Mouse (Mus musculus) embryonic fibroblast, embryonic 13.5 days (primary cell): ENCODE results near the gene Chst3.
"Not testable (repeated sequence)": the region's sequence is repeated elsewhere in the genome, so short reads cannot be mapped to it uniquely, and the experiment has no call there.

Experiments used
- CTCF ChIP-seq: IDR thresholded peaks from 2 replicates; pipeline ENCODE4 v1.5.1; 2011; ENCODE audit warnings: mild to moderate bottlenecking, control low read depth, low read length, moderate library complexity, borderline replicate concordance; ENCODE audit not compliant: insufficient read depth
- POLR2A ChIP-seq: IDR thresholded peaks from 2 replicates; pipeline ENCODE4 v1.6.1; 2011; ENCODE audit warnings: low read depth, mild to moderate bottlenecking, control low read depth, low read length, moderate library complexity

GRCm38 (mm10) chr10:60221571-60222259, 2.7 kb upstream of the Chst3 start:
- not testable (repeated sequence) for TF ChIP-seq POLR2A, CTCF
